Mouse (Mus musculus) adrenal gland, postnatal 25 days (tissue): ENCODE data around the gene Vamp8. TPM values are rescaled to one million over a fixed set of nuclear protein-coding genes. Genes with fewer than 3 reads are reported as not detected.

ENCODE experiments used
- DNase-seq: peaks from one replicate; pipeline ENCODE4 v3.0.0; 2021; ENCODE audit warnings: mixed read lengths
- long read RNA-seq: library from polyadenylated mRNA; stranded (forward); transcript quantifications from one replicate; pipeline ENCODE4 v2.0.0, GENCODE M21; 2021
- total RNA-seq: library from RNA; stranded (reverse); gene quantifications from 2 replicates; pipeline ENCODE4 v1.2.3, GENCODE M21; 2021

Gene Vamp8
- total RNA-seq, result 117 and 154 TPM in 2 replicates
- long read RNA-seq, transcript Vamp8-201 (3 exons, 820 nt), result major isoform, 65 of 74 reads
- long read RNA-seq, transcript Vamp8-202 (2 exons, 2,076 nt), result minor isoform, 9 of 74 reads
- long read RNA-seq, partial matches to known transcripts, result 0 of 74 reads
- long read RNA-seq, other reads (novel, unspliced or antisense), result 0 of 74 reads

DNA sequence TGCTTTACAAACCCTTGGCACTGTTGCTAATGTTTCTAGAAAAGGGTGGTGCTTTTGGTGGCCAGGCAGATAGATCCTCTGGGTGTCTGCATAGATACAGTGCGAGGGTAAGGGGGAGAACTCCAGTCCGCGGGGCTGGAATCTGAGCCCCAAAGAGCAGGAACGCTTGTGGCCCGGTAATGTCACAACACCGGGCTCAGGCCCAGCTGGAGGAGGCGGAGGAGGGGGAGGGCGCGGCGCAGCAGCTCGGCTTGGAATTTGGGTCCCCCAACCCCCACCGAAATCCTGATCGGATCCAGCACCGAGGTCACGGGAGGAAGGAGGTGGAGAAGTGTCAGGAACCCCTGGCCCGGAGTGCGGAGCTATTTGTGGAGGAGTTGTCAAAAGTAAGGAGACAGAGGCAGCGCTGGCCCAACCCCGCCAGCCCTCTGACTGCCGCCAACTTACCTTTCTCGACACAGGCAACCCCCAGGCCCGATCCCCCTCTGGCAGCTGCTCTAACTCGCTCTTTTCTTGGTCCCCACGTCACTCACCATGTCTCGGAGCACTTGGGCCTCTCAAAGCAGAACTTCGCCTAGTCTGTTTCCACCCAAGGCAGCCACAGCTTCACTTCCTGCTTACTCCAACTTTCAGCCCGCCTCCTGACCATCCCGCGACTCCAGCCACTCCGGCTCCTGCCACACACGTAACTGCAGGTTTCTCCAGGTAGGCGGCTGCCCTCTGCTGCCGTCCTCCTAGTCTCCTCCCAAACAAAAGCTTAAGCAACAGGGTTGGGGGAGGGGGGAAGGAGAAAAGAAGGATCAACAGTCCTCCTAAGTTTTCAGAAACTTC is at the start of gene Vamp8:
Gene Vamp8 (minus strand): TSS at position 763 of the 831 bp plus-strand sequence.
- DNase-seq, result peak; percentile 87

DNA sequence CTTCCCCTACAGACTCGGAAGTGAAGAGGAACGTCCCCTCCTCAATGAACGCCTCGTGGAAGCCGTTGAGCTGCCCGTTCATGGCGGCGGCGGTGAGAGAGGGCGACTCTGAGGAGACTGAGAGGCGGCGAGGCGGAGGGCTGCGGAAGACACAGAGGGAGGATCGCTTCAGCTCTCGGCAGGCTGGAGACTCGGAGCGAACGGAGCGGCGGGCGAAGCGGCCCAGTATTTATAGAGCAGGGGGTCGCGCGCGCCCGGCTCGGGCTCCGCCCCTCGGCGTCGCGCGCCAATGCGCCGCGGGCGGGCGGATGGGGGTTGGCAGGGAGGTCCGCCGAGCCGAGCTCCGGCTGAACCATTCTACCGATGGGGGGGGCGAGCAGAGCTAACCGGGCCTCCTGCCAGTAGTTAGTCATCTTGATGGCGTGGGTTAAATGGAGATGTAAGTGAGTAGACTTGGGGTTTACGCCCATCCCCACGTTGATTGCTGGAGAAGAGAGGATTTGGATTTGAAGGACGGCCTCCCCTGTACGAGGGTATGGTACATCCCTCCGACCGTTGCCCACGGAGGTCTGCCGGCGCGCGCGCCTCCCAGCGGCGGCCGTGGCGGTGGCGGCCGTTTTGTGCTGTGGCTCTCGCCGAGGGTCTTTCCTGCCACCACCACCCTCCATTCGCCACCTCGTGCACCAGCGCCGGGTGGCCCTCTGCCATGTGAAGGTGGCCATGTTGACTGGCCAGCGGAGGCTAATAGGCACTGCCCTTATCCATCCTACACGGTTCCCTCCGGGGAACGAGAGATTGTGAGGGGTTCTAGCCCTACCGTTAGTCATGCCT is 49.1 kb upstream of the Vamp8 start, which contains the start of gene Mat2a:
Gene Mat2a (minus strand): TSS at position 204 of the 831 bp plus-strand sequence.
- DNase-seq, result peak; percentile 94

DNA sequence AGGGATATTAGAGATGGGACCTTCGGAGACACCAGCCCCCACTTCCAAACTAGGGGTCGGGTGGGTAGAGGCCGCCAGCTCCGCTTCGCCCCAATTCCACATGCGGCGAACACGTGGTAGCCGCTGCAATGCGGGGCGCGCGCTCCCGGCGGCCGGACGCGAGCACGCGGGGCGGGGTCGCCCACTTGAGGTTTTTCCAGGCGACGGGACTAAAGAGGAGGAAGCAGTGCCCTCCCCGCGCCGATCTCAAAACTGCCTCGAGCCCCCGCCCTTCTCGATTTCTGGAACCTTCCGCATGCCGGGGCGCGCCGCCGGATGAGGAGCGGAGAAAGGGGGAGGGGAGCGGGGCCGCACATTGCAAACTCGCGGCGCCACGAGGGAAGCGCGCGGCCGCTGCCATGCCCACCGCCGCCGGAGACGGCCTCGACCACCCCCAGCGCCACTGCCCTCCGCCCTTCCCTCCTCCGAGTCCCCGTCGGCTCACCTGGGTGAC is 48.4 kb upstream of the Vamp8 start:
- DNase-seq, result peak; percentile 83

DNA sequence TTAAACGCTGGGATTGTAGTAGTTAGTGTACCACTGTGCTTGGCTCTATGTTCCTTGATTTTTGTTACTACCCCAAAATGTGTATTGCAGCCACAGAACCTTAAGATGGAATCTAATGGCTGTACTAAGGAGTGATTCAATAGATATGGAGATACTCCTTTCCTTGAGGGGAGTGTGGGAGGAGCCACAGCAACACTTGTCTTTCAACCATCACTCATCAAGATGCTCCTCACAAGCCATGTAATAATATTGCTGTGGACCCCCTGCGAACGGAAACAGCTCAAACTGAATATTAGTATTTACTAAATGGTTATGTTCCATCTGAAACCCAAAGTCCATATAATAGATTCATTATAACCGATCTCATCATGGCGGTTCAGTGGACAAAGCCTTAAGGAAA is 47.7 kb upstream of the Vamp8 start:
- no peak for DNase-seq

DNA sequence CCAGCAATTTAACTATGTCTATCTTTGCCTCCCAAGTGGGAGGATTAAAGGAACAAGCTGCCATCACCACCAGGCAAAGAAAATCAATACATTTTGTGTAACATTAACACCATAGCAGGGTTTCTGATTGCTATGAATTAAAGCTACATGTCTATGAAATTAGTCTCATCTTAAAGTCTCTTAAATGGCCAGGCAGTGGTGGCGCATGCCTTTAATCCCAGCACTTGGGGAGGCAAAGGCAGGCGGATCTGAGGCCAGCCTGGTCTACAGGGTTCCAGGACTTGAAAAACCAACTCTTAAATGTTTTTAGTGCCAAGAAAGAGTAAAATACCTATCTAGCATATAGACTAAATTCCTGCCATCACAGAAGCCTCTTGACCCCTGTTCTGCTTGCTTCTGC is 41.6 kb upstream of the Vamp8 start:
- no peak for DNase-seq

DNA sequence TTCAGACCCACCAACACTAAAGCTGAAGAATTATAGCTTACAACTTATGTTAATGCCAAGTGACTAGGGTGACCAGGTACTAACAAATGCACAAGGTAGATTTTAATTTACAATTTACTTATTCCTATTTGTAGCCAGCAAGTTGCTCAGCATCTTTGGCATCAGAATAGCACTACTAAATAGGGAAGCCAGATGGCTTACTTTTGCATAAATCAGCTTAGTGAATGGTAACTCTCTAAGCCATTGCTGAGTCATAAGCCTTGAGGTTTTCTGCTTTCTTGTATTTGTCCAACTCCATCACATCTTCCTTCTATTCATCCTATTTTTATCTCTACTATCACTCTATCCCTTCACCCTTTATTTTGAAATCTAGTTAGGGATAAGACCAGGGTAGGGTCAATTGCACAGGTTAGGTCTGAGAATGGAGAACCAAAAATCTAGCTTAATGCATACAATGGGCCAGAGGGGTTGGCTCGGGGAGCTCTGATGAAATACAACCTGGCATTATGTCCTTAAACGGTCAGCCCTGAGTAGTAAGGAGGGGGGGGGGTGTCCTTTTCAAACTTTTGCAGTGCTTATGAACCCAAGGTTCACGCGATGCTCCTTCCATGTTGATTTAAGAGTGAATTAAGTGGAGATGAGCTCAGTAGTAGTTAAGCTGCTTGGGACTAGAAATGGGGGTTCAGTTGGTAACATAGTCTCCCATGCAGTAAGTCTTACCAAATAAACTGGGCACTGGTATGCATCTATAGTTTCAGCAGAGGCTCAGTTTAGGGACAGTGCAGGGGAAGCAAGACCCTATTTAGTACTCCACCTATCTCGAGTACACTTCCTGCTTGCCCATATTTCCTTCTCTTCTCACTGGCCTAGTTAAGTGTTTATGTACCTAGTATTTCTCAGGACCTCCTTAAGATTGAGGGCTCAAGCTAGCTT is 40.8 kb upstream of the Vamp8 start:
- no peak for DNase-seq

DNA sequence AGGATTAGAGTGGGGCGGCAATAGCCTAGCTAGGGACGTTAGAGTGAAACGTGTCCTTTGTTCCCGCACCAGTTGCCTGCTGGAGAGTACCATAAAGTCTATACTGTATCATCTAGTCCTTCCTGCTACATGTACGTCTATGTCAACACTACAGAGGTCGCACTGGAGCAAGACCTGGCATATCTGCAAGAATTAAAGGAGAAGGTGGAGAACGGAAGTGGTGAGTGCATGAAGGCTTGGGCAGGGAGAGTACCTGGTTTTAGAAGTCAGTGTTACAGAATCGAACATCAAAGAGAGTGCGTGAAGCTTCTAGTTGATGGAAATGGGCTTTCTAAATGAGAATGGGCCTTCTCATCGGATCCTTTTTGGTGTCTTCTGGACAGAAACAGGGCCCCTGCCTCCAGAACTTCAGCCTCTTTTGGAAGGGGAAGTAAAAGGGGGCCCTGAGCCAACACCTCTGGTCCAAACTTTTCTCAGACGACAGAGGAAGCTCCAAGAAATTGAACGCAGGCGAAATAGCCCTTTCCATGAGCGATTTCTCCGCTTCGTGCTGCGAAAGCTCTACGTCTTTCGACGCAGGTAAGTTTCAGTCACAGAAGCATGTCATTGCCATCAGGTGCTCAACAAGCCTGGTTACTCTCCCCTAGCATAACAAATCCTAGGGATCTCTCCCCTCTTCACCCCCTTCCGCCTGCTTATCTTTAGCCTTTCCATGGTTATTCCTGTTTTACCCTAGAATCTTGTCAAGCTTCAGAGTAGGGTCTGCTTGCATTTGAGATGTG is 38.7 kb upstream of the Vamp8 start:
- no peak for DNase-seq

DNA sequence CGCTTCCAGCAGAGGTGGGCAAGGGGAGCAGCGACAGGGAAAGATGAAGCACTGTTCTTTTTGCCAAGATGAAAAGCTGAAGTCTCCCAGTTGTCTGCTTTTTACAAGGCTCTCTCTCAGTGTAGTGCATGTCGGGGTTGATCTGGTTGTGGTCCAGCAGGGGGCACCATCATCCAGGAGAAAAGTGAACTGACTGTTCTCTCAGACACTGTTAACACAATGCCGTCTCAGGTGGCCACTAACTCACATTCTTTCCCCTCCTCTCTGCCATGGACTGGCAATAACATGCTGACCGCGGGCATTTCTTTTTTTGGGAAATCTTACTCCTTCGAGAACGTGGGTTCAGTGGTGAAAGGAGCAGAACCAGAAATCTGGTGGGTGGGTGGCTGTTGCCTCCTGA is 37.5 kb upstream of the Vamp8 start:
- DNase-seq, result peak; percentile 79

DNA sequence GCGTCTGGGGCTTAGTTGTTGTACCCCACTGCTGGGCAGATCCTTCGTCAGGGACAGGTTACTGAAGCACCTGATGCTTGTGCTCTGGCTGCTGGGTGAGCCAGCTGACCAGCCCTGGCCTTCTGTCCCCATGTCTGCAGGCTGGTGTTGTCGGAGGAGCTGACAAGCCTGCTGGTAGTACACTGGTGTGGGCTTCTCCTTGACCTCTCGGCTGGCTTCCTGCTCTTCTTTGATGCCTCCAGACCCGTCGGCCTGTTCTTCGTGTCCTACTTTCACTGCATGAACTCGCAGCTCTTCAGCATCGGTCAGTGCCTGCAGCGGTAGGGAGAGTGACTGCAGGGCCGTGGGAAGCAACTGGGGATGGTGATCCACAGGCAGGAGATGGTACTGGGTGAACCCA is 35.1 kb upstream of the Vamp8 start:
- DNase-seq, result no peak

DNA sequence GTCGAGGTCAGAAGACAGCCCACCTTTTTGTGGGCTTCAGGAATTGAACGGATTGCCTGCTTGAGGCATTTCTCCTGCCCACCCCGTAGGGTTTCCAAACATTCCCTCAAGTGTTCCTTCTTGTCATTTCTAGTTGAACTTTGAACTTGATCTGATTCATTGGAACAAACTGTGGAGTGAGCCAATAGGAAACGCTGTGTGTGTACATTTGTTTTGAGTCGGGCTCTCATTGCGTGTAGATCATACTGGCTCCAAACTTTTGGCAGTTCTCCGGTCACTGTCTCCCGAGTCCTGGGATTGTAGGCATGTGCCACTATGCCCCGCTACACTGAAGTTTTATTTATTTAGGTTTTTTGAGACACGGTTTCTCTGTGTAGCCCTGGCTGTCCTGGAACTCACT is 30.4 kb upstream of the Vamp8 start:
- no peak for DNase-seq

DNA sequence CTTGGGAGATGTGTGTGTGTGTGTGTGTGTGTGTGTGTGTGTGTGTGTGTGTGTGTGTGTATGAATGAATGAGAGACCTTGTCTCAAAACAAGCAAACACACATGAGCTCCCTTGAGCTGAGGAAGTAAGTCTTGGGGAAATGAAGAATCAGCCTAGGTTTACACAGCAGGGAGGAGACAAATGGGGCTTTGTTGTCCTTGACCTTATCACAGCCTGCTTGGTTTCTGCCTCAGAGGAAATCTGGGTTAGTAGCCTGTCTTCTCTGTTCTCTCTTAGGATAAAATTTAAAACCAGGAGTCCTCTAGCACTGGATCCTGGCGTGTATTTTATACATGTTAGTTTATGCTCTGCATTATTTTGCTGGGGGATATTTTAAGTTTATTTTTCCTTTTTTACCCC is 29.3 kb upstream of the Vamp8 start:
- no peak for DNase-seq

DNA sequence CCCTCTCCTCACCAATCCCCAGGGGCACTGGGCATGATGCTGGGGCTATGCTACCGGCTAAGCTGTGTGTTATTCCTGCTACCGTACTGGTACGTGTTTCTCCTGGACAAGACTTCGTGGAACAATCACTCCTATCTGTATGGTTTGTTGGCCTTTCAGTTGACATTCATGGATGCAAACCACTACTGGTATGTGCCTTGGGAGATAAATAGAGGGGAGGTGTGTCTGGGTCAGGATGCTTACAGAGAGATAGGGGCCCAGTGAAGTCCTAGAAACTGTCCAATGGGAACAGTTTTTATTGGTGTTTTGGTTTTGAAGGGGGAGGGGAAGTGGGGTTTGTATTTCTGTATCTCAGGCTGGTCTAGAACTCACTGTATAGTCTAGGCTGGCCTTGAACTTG is 27.8 kb upstream of the Vamp8 start:
- DNase-seq, result no peak

DNA sequence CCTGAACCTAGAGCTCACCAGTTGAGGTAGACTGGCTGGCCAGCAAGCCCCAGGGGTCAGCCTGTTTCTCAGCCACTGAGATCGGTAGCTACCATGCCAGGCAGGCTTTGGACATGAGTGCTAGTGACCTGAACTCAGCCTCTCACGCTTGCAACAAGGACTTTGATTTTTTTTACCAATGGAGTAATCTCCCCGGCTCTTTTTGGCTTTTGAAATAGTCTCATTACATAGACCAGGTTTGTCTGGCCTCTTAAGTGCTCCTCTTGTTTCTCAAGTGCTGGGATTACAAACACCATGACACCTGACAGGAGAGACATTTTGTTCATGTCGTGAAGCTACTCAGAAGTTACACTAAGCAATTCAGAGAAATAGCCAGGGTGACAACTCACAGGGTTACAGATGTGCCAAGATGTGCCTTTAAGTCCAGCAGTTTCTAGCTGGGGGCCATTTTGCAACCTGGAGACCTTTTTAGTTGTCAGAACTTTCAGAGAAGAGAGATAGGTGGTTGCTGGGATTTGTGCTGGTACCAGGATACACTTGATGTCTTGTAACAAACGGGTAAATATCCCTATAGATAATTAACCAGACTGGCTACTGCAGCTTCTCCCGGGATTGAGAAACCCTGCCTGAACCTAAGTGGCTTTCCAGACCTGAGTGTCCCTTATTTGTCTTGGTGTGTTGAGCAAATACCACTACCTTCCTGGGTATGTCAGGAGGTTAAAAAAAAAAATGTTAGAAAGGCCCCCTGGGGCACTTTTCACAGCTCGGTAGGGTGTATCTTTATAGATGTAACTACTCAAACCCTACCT is 25.7 kb upstream of the Vamp8 start:
- no peak for DNase-seq

DNA sequence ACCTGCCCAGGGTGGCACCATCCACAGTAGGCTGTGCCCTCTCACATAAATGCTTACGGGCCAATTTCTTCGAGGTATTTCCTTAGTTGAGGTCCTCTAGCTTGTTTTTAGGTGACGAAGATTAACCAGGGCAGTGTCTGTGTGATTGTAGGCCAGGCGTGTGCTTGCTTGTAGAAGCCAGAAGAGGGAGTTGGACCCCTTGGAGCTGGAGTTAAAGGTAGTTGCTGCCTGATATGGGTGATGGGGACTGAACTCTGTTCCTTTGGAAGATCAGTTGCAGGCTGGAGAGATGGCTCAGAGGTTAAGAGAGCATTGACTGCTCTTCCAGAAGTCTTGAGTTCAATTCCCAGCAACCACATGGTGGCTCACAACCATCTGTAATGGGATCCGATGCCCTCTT is 24.7 kb upstream of the Vamp8 start:
- DNase-seq, result no peak

DNA sequence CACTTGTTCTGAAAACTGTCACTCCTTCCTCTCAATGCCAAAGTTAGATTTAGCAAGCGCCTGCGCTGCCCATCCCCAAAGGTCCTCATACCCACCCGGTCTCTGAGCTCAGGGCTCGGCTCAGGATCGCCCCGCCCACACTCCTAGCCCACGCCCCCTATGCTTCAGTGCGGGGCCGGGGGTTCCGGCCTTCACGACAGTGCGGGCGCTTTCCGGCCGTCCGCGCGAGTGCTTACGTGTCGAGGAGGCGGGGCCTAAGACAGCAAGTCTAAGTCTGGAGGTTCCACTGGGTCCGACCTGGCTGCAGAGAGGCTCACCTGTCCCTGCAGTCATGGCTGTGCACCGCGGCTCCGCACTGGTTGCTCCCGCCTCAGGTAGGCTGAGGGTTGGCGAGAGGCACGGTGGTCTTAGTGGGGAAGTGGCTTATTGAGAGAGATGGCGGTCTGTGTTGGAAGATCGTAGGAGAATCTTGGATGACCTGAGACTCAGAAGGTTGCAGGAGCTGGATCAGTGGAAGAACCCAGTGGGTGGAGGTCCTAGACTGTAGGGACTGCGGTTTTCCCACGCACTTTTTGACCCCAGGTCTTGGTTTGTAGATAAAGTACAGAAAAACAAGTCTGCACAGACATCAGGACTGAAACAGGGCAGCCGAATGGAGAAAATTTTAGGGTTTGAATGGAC is 23.7 kb upstream of the Vamp8 start, which contains the start of gene Ggcx:
Gene Ggcx (plus strand): TSS at position 233 of the 681 bp plus-strand sequence.
- DNase-seq, result peak; percentile 95

DNA sequence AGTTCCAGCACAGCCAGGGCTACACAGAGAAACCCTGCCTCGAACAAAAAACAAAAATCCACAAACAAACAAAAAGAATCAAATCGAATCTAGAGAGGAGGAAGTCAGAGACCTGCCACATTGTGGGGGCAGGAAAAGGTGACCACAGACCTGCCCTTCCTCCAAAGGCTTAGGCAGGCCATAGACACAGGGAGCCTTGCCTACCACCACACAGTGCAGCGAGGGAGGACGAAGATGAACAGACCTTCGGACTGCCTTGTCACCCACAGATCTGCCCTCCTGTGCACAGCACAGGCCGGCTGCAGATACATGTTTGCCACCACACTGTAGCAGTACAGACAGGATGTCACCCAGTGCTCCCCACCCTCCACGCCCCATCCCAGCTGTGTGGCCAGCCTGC is 20.0 kb upstream of the Vamp8 start:
- no peak for DNase-seq

DNA sequence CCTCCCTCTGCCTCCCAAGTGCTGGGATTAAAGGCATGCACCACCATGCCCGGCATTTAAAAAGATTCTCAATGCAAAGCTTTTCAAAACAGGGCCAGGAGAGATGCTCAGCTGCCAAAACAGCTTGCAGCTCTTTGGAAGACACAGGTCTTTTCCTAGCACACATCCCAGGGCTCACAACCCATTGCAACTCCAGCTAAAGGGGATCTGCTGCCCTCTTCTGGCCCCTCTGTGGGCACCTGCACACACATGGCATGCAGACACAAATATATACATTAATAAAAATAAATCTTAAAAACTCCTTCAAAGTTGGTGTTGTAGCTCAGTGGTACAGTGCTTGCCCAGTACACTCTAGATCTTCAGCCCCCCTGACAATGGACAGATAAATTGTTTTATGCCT is 19.5 kb upstream of the Vamp8 start:
- no peak for DNase-seq

DNA sequence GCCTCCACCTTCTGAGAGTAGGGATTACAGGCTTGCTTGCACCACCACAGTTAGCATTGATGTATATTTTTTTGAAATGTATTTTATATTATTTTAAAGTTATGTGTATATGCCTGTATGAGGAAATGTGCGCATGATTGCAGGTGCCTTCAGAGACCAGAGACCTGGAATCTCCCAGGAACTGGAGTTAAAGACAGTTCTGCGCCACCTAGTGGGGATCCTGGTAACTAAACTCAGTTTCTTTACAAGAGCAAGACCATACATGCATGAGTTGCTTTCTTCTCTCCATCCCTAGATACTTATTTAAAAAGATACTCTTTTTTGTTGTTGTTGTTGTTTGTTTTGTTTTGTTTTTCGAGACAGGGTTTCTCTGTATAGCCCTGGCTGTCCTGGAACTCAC is 19.1 kb upstream of the Vamp8 start:
- DNase-seq, result peak; percentile 64

DNA sequence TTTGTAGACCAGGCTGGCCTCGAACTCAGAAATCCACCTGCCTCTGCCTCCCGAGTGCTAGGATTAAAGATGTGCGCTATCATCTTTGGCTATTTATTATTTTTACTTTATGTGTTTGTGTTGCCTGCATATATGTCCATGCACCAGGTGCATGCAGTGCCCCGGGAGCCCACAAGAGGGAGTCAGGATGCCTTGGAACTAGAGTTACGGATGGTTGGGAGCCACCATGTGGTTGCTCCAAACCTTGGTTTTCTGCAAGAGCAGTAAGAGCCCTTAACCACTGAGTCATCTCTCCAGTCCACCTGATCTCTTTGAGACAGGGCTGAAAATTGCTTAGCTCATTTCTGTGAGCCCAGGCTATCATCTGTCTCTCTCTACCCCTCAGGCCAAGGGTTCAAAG is 16.6 kb upstream of the Vamp8 start:
- DNase-seq, result peak; percentile 81
